Mouse (Mus musculus) hindbrain, embryonic 12.5 days (tissue): Measurements from ENCODE around the gene Cenpa. TPM values are rescaled to one million over a fixed set of nuclear protein-coding genes. Genes with fewer than 3 reads are reported as not detected.
"Not testable (repeated sequence)": the region's sequence is repeated elsewhere in the genome, so short reads cannot be mapped to it uniquely, and the experiment has no call there.

Source experiments
- ATAC-seq: fragments of 200-750 bp; cut with Nextera tagmentation; 2 replicates; pipeline ENCODE4 v1.8.0; 2017; ENCODE audit warnings: moderate TSS enrichment; ENCODE audit not compliant: low FRiP score
- H3K27ac ChIP-seq: fragments of 300-500 bp; sonication (generic); 2 replicates; pipeline ENCODE4 v1.5.1; 2016; ENCODE audit warnings: mild to moderate bottlenecking
- H3K27me3 ChIP-seq: fragments of 300-500 bp; sonication (generic); 2 replicates; pipeline ENCODE4 v1.6.1; 2016; ENCODE audit warnings: mild to moderate bottlenecking
- H3K36me3 ChIP-seq: fragments of 300-500 bp; sonication (generic); 2 replicates; pipeline ENCODE4 v1.6.1; 2016; ENCODE audit warnings: mild to moderate bottlenecking
- H3K4me1 ChIP-seq: fragments of 300-500 bp; sonication (generic); 2 replicates; pipeline ENCODE4 v1.6.1; 2016
- H3K4me2 ChIP-seq: fragments of 300-500 bp; sonication (generic); replicated peaks from 2 replicates; pipeline ENCODE4 v1.6.1; 2016; ENCODE audit warnings: mild to moderate bottlenecking
- H3K4me3 ChIP-seq: fragments of 300-500 bp; sonication (generic); 2 replicates; pipeline ENCODE4 v1.5.1; 2016; ENCODE audit warnings: mild to moderate bottlenecking
- H3K9ac ChIP-seq: fragments of 300-500 bp; sonication (generic); 2 replicates; pipeline ENCODE4 v1.6.1; 2016; ENCODE audit warnings: mild to moderate bottlenecking, moderate library complexity
- H3K9me3 ChIP-seq: fragments of 300-500 bp; sonication (generic); replicated peaks from 2 replicates; pipeline ENCODE4 v1.6.1; 2016; ENCODE audit warnings: mild to moderate bottlenecking
- WGBS: fragments of 180-500 bp; shearing (Covaris S2); methylation state at CpG from one replicate; pipeline ENCODE4 v1.1.7; 2016; 5-methylcytosine and 5-hydroxymethylcytosine counted together
- polyA plus RNA-seq: library from polyadenylated mRNA; unstranded; fragments of >200 nt; fragmentation: Nextera tagmentation; extraction: Ambion mirVana; gene quantifications from 2 replicates; pipeline ENCODE4 v1.2.1, GENCODE M21; 2016

The Cenpa gene
- polyA plus RNA-seq, 1 experiment from 2014 or later, result 221 TPM

GRCm38 (mm10) chr5:30668637-30669495 lies 2.3 kb downstream of the Cenpa start:
- Histone ChIP-seq H3K9ac (no peak overlapping the region), H3K4me1 (peaks cover 16% of the 10 kb centered on the region), H3K36me3 (peaks cover 27% of the 10 kb centered on the region), H3K9me3 (no peaks in the 10 kb centered on the region), H3K4me2 (peak overlapping the region; percentile 85), H3K4me3 (no peak overlapping the region), H3K27me3 (no peaks in the 10 kb centered on the region), H3K27ac (no peak overlapping the region)
- 94% methylated on average over 9 of the region's 9 CpGs for WGBS
- ATAC-seq, result no peak

GRCm38 (mm10) chr5:30669496-30669830 lies 2.9 kb downstream of the Cenpa start:
- Histone ChIP-seq H3K36me3 (peaks cover 27% of the 10 kb centered on the region), H3K9me3 (no peaks in the 10 kb centered on the region), H3K4me3 (no peak overlapping the region), H3K27ac (no peak overlapping the region), H3K9ac (no peak overlapping the region), H3K4me2 (no peak overlapping the region), H3K27me3 (no peaks in the 10 kb centered on the region), H3K4me1 (peaks cover 16% of the 10 kb centered on the region)
- 89% methylated on average over 3 of the region's 3 CpGs for WGBS
- no peak for ATAC-seq

GRCm38 (mm10) chr5:30670091-30670490 lies 3.5 kb downstream of the Cenpa start:
- Histone ChIP-seq H3K36me3 (peaks cover 31% of the 10 kb centered on the region), H3K27me3 (no peaks in the 10 kb centered on the region), H3K4me1 (peaks cover 16% of the 10 kb centered on the region), H3K9me3 (no peaks in the 10 kb centered on the region), H3K27ac (no peak overlapping the region), H3K9ac (no peak overlapping the region), H3K4me3 (no peak overlapping the region), H3K4me2 (no peak overlapping the region)
- 94% methylated on average over 7 of the region's 7 CpGs for WGBS
- ATAC-seq, result no peak

- Histone ChIP-seq H3K9ac (no peak overlapping the region), H3K4me2 (no peak overlapping the region), H3K4me1 (no peaks in the 10 kb centered on the region), H3K27me3 (no peaks in the 10 kb centered on the region), H3K36me3 (peaks cover 34% of the 10 kb centered on the region), H3K9me3 (no peaks in the 10 kb centered on the region), H3K27ac (no peak overlapping the region), H3K4me3 (no peak overlapping the region)
- ATAC-seq, result no peak
- WGBS, result 86% methylated on average over 7 of the region's 7 CpGs
Measured at GRCm38 (mm10) chr5:30674001-30674400, 7.4 kb downstream of the Cenpa start.

GRCm38 (mm10) chr5:30676800-30677199 lies 10.2 kb downstream of the Cenpa start:
- Histone ChIP-seq H3K9me3 (no peaks in the 10 kb centered on the region), H3K27ac (no peak overlapping the region), H3K36me3 (peaks cover 24% of the 10 kb centered on the region), H3K27me3 (no peaks in the 10 kb centered on the region), H3K4me1 (no peaks in the 10 kb centered on the region), H3K9ac (no peak overlapping the region), H3K4me2 (no peak overlapping the region), H3K4me3 (no peak overlapping the region)
- no peak for ATAC-seq
- 88% methylated on average over 7 of the region's 7 CpGs for WGBS

GRCm38 (mm10) chr5:30678069-30678468 lies 11.5 kb downstream of the Cenpa start:
- H3K4me1 ChIP-seq, H3K4me2 ChIP-seq, H3K27me3 ChIP-seq, H3K9me3 ChIP-seq, ATAC-seq, H3K4me3 ChIP-seq, H3K9ac ChIP-seq, H3K27ac ChIP-seq: not testable (repeated sequence)
- H3K36me3 ChIP-seq, result peaks cover 11% of the 10 kb centered on the region
- 100% methylated on average over 3 of the region's 3 CpGs for WGBS

GRCm38 (mm10) chr5:30678722-30679296 lies 12.2 kb downstream of the Cenpa start:
- no peaks in the 10 kb centered on the region for H3K9me3 ChIP-seq
- no peaks in the 10 kb centered on the region for H3K27me3 ChIP-seq
- no peak overlapping the region for H3K27ac ChIP-seq
- H3K4me1 ChIP-seq, result no peaks in the 10 kb centered on the region
- ATAC-seq, result no peak
- H3K4me2 ChIP-seq, result no peak overlapping the region
- peaks cover 10% of the 10 kb centered on the region for H3K36me3 ChIP-seq
- no peak overlapping the region for H3K4me3 ChIP-seq
- H3K9ac ChIP-seq, result no peak overlapping the region
- WGBS, result 96% methylated on average over 4 of the region's 4 CpGs

- WGBS, result 85% methylated on average over 5 of the region's 5 CpGs
- Histone ChIP-seq H3K4me2 (no peak overlapping the region), H3K36me3 (peaks cover 10% of the 10 kb centered on the region), H3K9ac (no peak overlapping the region), H3K4me1 (no peaks in the 10 kb centered on the region), H3K9me3 (no peaks in the 10 kb centered on the region), H3K27me3 (no peaks in the 10 kb centered on the region), H3K27ac (no peak overlapping the region), H3K4me3 (no peak overlapping the region)
- ATAC-seq, result no peak
Measured at GRCm38 (mm10) chr5:30679593-30679992, 13.0 kb downstream of the Cenpa start.

- ATAC-seq, result no peak
- WGBS, result 84% methylated on average over 5 of the region's 5 CpGs
- H3K36me3 ChIP-seq, result no peaks in the 10 kb centered on the region; the same call in 1 of the 2 replicates
- H3K27me3 ChIP-seq, result no peaks in the 10 kb centered on the region
- no peaks in the 10 kb centered on the region for H3K4me1 ChIP-seq
- no peak overlapping the region for H3K4me2 ChIP-seq
- H3K9me3 ChIP-seq, result no peaks in the 10 kb centered on the region
- H3K9ac ChIP-seq, result no peak overlapping the region
- no peak overlapping the region for H3K4me3 ChIP-seq
- H3K27ac ChIP-seq, result no peak overlapping the region
Measured at GRCm38 (mm10) chr5:30681970-30682369, 15.4 kb downstream of the Cenpa start.

GRCm38 (mm10) chr5:30682967-30683600 lies 16.5 kb downstream of the Cenpa start:
- H3K9me3 ChIP-seq, result no peaks in the 10 kb centered on the region
- no peak overlapping the region for H3K4me3 ChIP-seq
- no peaks in the 10 kb centered on the region for H3K4me1 ChIP-seq
- no peak overlapping the region for H3K27ac ChIP-seq
- no peak for ATAC-seq
- H3K27me3 ChIP-seq, result no peaks in the 10 kb centered on the region
- no peaks in the 10 kb centered on the region for H3K36me3 ChIP-seq
- H3K9ac ChIP-seq, result no peak overlapping the region
- H3K4me2 ChIP-seq, result no peak overlapping the region

GRCm38 (mm10) chr5:30683993-30684392 lies 17.4 kb downstream of the Cenpa start:
- Histone ChIP-seq H3K27ac (no peak overlapping the region), H3K27me3 (no peaks in the 10 kb centered on the region), H3K9me3 (no peaks in the 10 kb centered on the region), H3K9ac (no peak overlapping the region), H3K4me2 (no peak overlapping the region), H3K4me3 (no peak overlapping the region), H3K4me1 (no peaks in the 10 kb centered on the region), H3K36me3 (no peaks in the 10 kb centered on the region)
- 78% methylated on average over 3 of the region's 3 CpGs for WGBS
- no peak for ATAC-seq

GRCm38 (mm10) chr5:30686781-30687180 lies 20.2 kb downstream of the Cenpa start:
- H3K4me2 ChIP-seq, result no peak overlapping the region
- 58% methylated on average over 3 of the region's 3 CpGs for WGBS
- ATAC-seq, result no peak
- H3K4me3 ChIP-seq, result no peak overlapping the region
- no peaks in the 10 kb centered on the region for H3K9me3 ChIP-seq
- no peaks in the 10 kb centered on the region for H3K4me1 ChIP-seq
- H3K36me3 ChIP-seq, result no peaks in the 10 kb centered on the region
- no peak overlapping the region for H3K27ac ChIP-seq
- H3K27me3 ChIP-seq, result no peaks in the 10 kb centered on the region
- no peak overlapping the region for H3K9ac ChIP-seq
